Mouse (Mus musculus) lung, postnatal 0 days (tissue): Measurements from ENCODE around the gene Eef1a2.

ENCODE experiments used
- CTCF ChIP-seq: IDR thresholded peaks from 2 replicates; pipeline ENCODE4 v1.5.1; 2016; ENCODE audit warnings: antibody characterized with exemption, mild to moderate bottlenecking
- EP300 ChIP-seq: IDR thresholded peaks from 2 replicates; pipeline ENCODE4 v1.6.1; 2016; ENCODE audit warnings: antibody characterized with exemption, mild to moderate bottlenecking, control low read depth

- TF ChIP-seq CTCF (no peak), EP300 (no peak)
Measured at GRCm38 (mm10) chr2:181159771-181160170, 3.0 kb upstream of the Eef1a2 start.
